Mouse (Mus musculus): Measurements from ENCODE around the gene Ndufs7.
A peak's percentile ranks its signal among the peaks of the same experiment; 100 is the strongest.

Gene Ndufs7

GRCm38 (mm10) chr10:80262169-80262568 lies 13.2 kb downstream of the Ndufs7 start:
- DNase-seq (ENCODE audit: low spot score in 2 of 2): no peak

GRCm38 (mm10) chr10:80262776-80263365 lies 13.9 kb downstream of the Ndufs7 start:
- no peak for DNase-seq (ENCODE audit: low spot score in 2 of 2)

- peak; percentile 97 to 99 for DNase-seq (ENCODE audit: low spot score in 2 of 2)
Measured at GRCm38 (mm10) chr10:80264341-80265148, 15.6 kb downstream of the Ndufs7 start.

GRCm38 (mm10) chr10:80265149-80265486 lies 16.2 kb downstream of the Ndufs7 start:
- DNase-seq (ENCODE audit: low spot score in 2 of 2): no peak

GRCm38 (mm10) chr10:80270099-80270498 lies 21.2 kb downstream of the Ndufs7 start:
- no peak for DNase-seq (ENCODE audit: low spot score in 2 of 2)

GRCm38 (mm10) chr10:80270734-80271181 lies 21.8 kb downstream of the Ndufs7 start:
- DNase-seq (ENCODE audit: low spot score in 2 of 2): peak in 1 of 2 experiments; percentile 47

GRCm38 (mm10) chr10:80271186-80271843 lies 22.4 kb downstream of the Ndufs7 start:
- no peak for DNase-seq (ENCODE audit: low spot score in 2 of 2)

GRCm38 (mm10) chr10:80271870-80272585 lies 23.1 kb downstream of the Ndufs7 start:
- DNase-seq (ENCODE audit: low spot score in 2 of 2): no peak

GRCm38 (mm10) chr10:80273847-80274246 lies 24.9 kb downstream of the Ndufs7 start:
- no peak for DNase-seq (ENCODE audit: low spot score in 2 of 2)

GRCm38 (mm10) chr10:80276238-80276637 lies 27.3 kb downstream of the Ndufs7 start:
- no peak for DNase-seq (ENCODE audit: low spot score in 2 of 2)

GRCm38 (mm10) chr10:80278390-80278789 lies 29.5 kb downstream of the Ndufs7 start:
- DNase-seq (ENCODE audit: low spot score in 2 of 2): no peak

GRCm38 (mm10) chr10:80279273-80279672 lies 30.4 kb downstream of the Ndufs7 start:
- no peak for DNase-seq (ENCODE audit: low spot score in 2 of 2)

GRCm38 (mm10) chr10:80281304-80281703 lies 32.4 kb downstream of the Ndufs7 start:
- DNase-seq (ENCODE audit: low spot score in 2 of 2): no peak

GRCm38 (mm10) chr10:80281921-80282371 lies 33.0 kb downstream of the Ndufs7 start:
- no peak for DNase-seq (ENCODE audit: low spot score in 2 of 2)

GRCm38 (mm10) chr10:80282481-80283441 lies 33.8 kb downstream of the Ndufs7 start:
- DNase-seq (ENCODE audit: low spot score in 2 of 2): no peak

- DNase-seq (ENCODE audit: low spot score in 2 of 2): no peak
Measured at GRCm38 (mm10) chr10:80285222-80286070, 36.5 kb downstream of the Ndufs7 start.

GRCm38 (mm10) chr10:80288097-80288496 lies 39.2 kb downstream of the Ndufs7 start:
- DNase-seq (ENCODE audit: low spot score in 2 of 2): no peak

- DNase-seq (ENCODE audit: low spot score in 2 of 2): no peak
Measured at GRCm38 (mm10) chr10:80288657-80289056, 39.7 kb downstream of the Ndufs7 start.

GRCm38 (mm10) chr10:80292251-80293146 lies 43.6 kb downstream of the Ndufs7 start, which contains the start of gene Rps15:
Rps15 (plus strand) TSS chr10:80292453.
- DNase-seq (ENCODE audit: low spot score in 2 of 2): peak; percentile 92 to 96

All from spleen, postnatal 10 days (tissue).